Mouse (Mus musculus): ENCODE measurements around the gene Clptm1. TPM values are rescaled to one million over a fixed set of nuclear protein-coding genes. Genes with fewer than 3 reads are reported as not detected.

Clptm1 gene
- polyA plus RNA-seq, 1 experiment from 2014 or later = 92.6 TPM

GRCm38 (mm10) chr7:19651063-19651786, 13.6 kb downstream of the Clptm1 start:
- H3K9ac ChIP-seq (replicated peaks) = no peak overlapping the region
- H3K9me3 ChIP-seq = no peaks in the 10 kb centered on the region
- no peaks in the 10 kb centered on the region for H3K27me3 ChIP-seq
- no peak overlapping the region for H3K4me3 ChIP-seq (replicated peaks)
- no peak overlapping the region for H3K27ac ChIP-seq
- WGBS = 93% methylated on average over 6 of the region's 6 CpGs
- no peaks in the 10 kb centered on the region for H3K4me1 ChIP-seq (replicated peaks)
- H3K36me3 ChIP-seq = peaks cover 89% of the 10 kb centered on the region
- ATAC-seq (ENCODE audit: insufficient number of reproducible peaks, insufficient read depth, low FRiP score, low TSS enrichment, low read depth) = no peak
- H3K4me2 ChIP-seq = no peak overlapping the region

DNA sequence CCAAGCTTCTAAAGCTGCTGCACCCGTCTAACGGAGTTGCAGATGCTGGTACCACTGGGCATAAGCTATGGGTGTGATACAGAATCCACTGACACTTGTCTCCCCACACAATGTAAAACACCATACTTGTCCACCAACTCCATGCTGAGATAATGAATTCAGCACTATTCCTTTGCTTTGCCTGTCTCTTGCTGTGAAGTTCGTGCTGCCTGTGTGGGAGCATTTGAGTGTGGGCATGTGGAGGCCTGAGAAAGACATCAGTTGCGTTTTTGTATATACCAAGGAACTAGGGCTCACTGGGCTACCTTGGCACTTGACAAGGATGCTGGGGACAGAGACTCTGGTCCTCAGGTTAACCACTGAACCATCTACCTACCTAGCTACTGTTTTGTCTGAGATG, 23.6 kb downstream of the Clptm1 start:
- peaks cover 98% of the 10 kb centered on the region for H3K36me3 ChIP-seq
- no peak overlapping the region for H3K27ac ChIP-seq
- WGBS = 88% methylated on average over 4 of the region's 4 CpGs
- ATAC-seq (ENCODE audit: insufficient number of reproducible peaks, insufficient read depth, low FRiP score, low TSS enrichment, low read depth) = no peak
- no peaks in the 10 kb centered on the region for H3K9me3 ChIP-seq
- no peaks in the 10 kb centered on the region for H3K27me3 ChIP-seq
- H3K4me1 ChIP-seq (replicated peaks) = no peaks in the 10 kb centered on the region
- no peak overlapping the region for H3K9ac ChIP-seq (replicated peaks)
- H3K4me2 ChIP-seq = no peak overlapping the region
- no peak overlapping the region for H3K4me3 ChIP-seq (replicated peaks)

DNA sequence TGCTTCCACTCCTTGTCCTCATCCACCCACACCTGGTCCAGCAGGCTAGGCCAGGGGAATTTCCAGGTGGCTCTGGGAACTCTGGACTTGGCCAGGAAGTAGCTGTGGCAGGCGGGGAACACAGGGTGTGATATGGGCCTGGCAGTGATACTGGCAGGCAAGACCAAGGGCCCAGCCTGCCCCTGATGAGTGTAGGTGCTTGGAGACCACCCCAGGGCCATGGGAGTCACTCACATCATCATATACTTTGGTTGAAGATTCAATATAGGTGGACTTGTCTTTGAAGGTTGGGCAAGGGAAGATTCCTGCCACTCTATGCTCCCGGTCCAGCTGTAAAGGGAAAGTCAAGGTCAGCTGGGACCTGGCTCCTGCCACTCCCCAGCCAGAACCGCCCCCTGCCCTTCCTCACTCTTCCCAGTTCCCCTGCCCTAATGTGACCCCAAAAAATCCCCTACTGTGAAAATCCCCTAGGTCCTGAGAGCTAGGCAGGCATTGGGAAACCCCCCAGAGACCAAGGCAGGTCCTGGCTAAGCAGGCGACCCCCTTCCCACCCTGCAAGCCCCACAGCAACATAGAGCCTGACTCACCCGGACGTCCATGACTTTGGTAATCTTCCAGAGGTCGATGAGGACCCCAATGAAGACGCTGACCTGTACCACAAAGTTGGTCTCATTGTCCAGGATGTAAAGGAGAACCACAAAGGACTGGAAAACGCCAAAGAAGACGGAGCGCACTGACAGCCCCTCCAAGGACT, 29.6 kb downstream of the Clptm1 start:
- H3K36me3 ChIP-seq = peaks cover 87% of the 10 kb centered on the region
- no peaks in the 10 kb centered on the region for H3K4me1 ChIP-seq (replicated peaks)
- no peak for ATAC-seq (ENCODE audit: insufficient number of reproducible peaks, insufficient read depth, low FRiP score, low TSS enrichment, low read depth)
- H3K9ac ChIP-seq (replicated peaks) = no peak overlapping the region
- WGBS = 90% methylated on average over 11 of the region's 11 CpGs
- no peaks in the 10 kb centered on the region for H3K27me3 ChIP-seq
- H3K9me3 ChIP-seq = no peaks in the 10 kb centered on the region
- no peak overlapping the region for H3K4me2 ChIP-seq
- no peak overlapping the region for H3K4me3 ChIP-seq (replicated peaks)
- no peak overlapping the region for H3K27ac ChIP-seq

DNA sequence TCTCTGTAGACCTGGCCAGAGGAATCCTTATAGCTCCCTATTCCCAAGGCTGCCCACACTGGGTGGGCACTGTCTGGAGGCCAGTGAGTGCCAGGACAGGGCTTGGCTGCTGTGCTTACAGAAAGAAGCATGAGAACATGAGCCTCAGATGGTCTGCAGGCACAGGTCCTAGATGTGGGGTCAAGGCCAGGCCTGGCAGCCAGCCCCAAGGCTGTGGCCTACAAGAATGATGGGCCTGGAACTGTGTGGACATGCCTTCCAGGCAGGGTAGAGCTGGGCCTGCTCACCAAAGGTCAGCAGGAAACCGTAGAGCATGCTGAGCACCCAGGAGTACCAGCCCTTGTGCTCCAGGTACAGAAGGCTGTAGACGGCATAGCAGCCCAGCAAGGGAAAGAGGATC, 30.2 kb downstream of the Clptm1 start:
- 0 out of 2 replicates have a peak, but pooled peaks cover under 1% of the 10 kb centered on the region for H3K4me1 ChIP-seq (replicated peaks)
- H3K9ac ChIP-seq (replicated peaks) = no peak overlapping the region
- no peak overlapping the region for H3K4me2 ChIP-seq
- ATAC-seq (ENCODE audit: insufficient number of reproducible peaks, insufficient read depth, low FRiP score, low TSS enrichment, low read depth) = no peak
- H3K36me3 ChIP-seq = peaks cover 81% of the 10 kb centered on the region
- H3K4me3 ChIP-seq (replicated peaks) = no peak overlapping the region
- no peaks in the 10 kb centered on the region for H3K9me3 ChIP-seq
- no peak overlapping the region for H3K27ac ChIP-seq
- no peaks in the 10 kb centered on the region for H3K27me3 ChIP-seq
- 93% methylated on average over 2 of the region's 2 CpGs for WGBS

GRCm38 (mm10) chr7:19633855-19634254, 31.0 kb downstream of the Clptm1 start:
- H3K36me3 ChIP-seq = peaks cover 73% of the 10 kb centered on the region
- H3K9ac ChIP-seq (replicated peaks) = no peak overlapping the region
- WGBS = 93% methylated on average over 15 of the region's 15 CpGs

GRCm38 (mm10) chr7:19633197-19633596, 31.6 kb downstream of the Clptm1 start:
- H3K4me2 ChIP-seq = no peak overlapping the region
- no peak overlapping the region for H3K4me3 ChIP-seq (replicated peaks)
- H3K4me1 ChIP-seq (replicated peaks) = 0 out of 2 replicates have a peak, but pooled peaks cover 2% of the 10 kb centered on the region
- H3K9me3 ChIP-seq = no peaks in the 10 kb centered on the region
- H3K9ac ChIP-seq (replicated peaks) = no peak overlapping the region
- H3K36me3 ChIP-seq = peaks cover 67% of the 10 kb centered on the region
- 90% methylated on average over 17 of the region's 17 CpGs for WGBS
- H3K27me3 ChIP-seq = no peaks in the 10 kb centered on the region
- no peak for ATAC-seq (ENCODE audit: insufficient number of reproducible peaks, insufficient read depth, low FRiP score, low TSS enrichment, low read depth)
- no peak overlapping the region for H3K27ac ChIP-seq

More at GRCm38 (mm10) chr7:19633855-19634254, 31.0 kb downstream of the Clptm1 start:
- H3K27ac ChIP-seq = no peak overlapping the region
- no peaks in the 10 kb centered on the region for H3K9me3 ChIP-seq
- H3K4me2 ChIP-seq = no peak overlapping the region
- 0 out of 2 replicates have a peak, but pooled peaks cover 2% of the 10 kb centered on the region for H3K4me1 ChIP-seq (replicated peaks)
- H3K4me3 ChIP-seq (replicated peaks) = no peak overlapping the region
- no peak for ATAC-seq (ENCODE audit: insufficient number of reproducible peaks, insufficient read depth, low FRiP score, low TSS enrichment, low read depth)
- H3K27me3 ChIP-seq = no peaks in the 10 kb centered on the region

GRCm38 (mm10) chr7:19632720-19633119, 32.1 kb downstream of the Clptm1 start:
- Histone ChIP-seq H3K36me3 (peaks cover 62% of the 10 kb centered on the region), H3K27me3 (no peaks in the 10 kb centered on the region), H3K27ac (no peak overlapping the region), H3K4me1 (replicated peaks) (0 out of 2 replicates have a peak, but pooled peaks cover 2% of the 10 kb centered on the region), H3K4me3 (replicated peaks) (no peak overlapping the region), H3K9ac (replicated peaks) (no peak overlapping the region), H3K4me2 (no peak overlapping the region), H3K9me3 (no peaks in the 10 kb centered on the region)
- ATAC-seq (ENCODE audit: insufficient number of reproducible peaks, insufficient read depth, low FRiP score, low TSS enrichment, low read depth) = no peak

DNA sequence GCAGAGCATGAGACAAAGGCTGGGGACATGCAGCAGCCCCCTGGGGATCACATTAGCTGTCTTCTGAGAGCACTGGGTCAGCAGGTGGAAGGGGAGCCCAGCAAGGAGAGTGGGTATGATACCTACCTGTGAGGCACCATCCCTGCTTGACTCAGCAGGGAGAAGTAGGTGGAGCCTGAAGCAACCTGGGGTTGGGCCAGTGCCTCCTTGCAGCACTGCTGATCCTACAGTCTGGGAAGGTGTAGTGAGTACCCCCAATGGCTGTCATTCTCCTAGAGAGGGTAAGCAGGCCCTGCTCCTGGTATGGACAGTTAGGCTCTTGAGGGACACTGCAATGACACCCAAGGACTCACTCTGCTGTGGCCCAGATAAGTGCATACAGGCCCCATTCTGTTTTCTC, 32.6 kb downstream of the Clptm1 start:
- Histone ChIP-seq H3K4me1 (replicated peaks) (0 out of 2 replicates have a peak, but pooled peaks cover 2% of the 10 kb centered on the region), H3K4me2 (no peak overlapping the region), H3K9me3 (no peaks in the 10 kb centered on the region), H3K9ac (replicated peaks) (no peak overlapping the region), H3K36me3 (peaks cover 58% of the 10 kb centered on the region), H3K4me3 (replicated peaks) (no peak overlapping the region), H3K27me3 (no peaks in the 10 kb centered on the region), H3K27ac (no peak overlapping the region)
- no peak for ATAC-seq (ENCODE audit: insufficient number of reproducible peaks, insufficient read depth, low FRiP score, low TSS enrichment, low read depth)

DNA sequence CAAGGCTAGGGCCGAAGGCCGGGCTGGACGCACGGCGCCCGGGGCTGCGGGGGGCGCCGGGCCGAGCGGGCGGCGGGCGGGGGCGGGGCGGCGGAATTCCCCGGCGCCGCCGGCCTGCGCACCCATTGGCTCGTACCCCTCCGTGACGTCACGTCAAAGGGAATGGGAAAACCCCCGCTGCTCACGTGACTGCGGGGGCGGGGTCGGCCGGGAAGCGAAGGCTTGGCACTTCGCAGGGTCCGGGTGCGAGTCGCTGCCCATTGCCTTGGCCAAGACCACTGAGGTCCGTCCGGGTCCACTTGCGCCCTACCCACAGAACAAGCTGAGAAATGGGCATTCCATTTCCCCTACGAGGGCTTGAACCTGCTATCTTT, 35.5 kb downstream of the Clptm1 start, which contains the start of gene Relb:
Gene Relb (minus strand): TSS at position 78 of the 374 bp plus-strand sequence.
- under 1% methylated on average over 34 of the region's 41 CpGs for WGBS
- peak; percentile 44 for ATAC-seq (ENCODE audit: insufficient number of reproducible peaks, insufficient read depth, low FRiP score, low TSS enrichment, low read depth)

GRCm38 (mm10) chr7:19628536-19629360, 36.1 kb downstream of the Clptm1 start:
- peak; percentile 88 for ATAC-seq (ENCODE audit: insufficient number of reproducible peaks, insufficient read depth, low FRiP score, low TSS enrichment, low read depth)
- Histone ChIP-seq H3K27me3 (no peaks in the 10 kb centered on the region), H3K4me3 (replicated peaks) (peak overlapping the region; percentile 78), H3K9ac (replicated peaks) (peak overlapping the region; percentile 57), H3K27ac (peak overlapping the region; percentile 80), H3K9me3 (no peaks in the 10 kb centered on the region), H3K4me1 (replicated peaks) (0 out of 2 replicates have a peak, but pooled peaks cover 2% of the 10 kb centered on the region), H3K4me2 (peak overlapping the region; percentile 84), H3K36me3 (peaks cover 22% of the 10 kb centered on the region)
- WGBS = 1% methylated on average over 57 of the region's 57 CpGs

More for the DNA sequence above, 35.5 kb downstream of the Clptm1 start, which contains the start of gene Relb:
- Histone ChIP-seq H3K4me1 (replicated peaks) (0 out of 2 replicates have a peak, but pooled peaks cover 2% of the 10 kb centered on the region), H3K9ac (replicated peaks) (peak within 1 kb of the TSS; percentile 57), H3K36me3 (peaks cover 28% of the 10 kb centered on the region), H3K4me2 (peak within 1 kb of the TSS; percentile 84), H3K9me3 (no peaks in the 10 kb centered on the region), H3K4me3 (replicated peaks) (peak within 1 kb of the TSS; percentile 78), H3K27ac (peak within 1 kb of the TSS; percentile 80), H3K27me3 (no peaks in the 10 kb centered on the region)

DNA sequence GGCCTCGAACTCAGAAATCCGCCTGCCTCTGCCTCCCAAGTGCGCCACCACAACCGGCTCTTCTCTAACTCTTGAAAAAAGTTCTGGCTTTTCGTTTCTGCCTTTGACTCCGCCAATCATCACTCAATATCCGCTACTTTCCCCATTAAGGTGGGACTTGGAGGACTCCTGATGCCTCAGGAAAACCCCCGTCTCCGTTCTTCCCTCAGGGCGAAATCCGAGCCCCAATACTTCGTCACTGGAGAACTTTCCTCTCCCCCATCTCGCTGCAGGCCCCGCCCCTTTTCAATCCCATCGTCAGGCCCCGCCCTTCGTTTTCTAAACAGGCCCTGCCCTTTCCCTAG, 36.7 kb downstream of the Clptm1 start:
- no peak for ATAC-seq (ENCODE audit: insufficient number of reproducible peaks, insufficient read depth, low FRiP score, low TSS enrichment, low read depth)
- peak overlapping the region; percentile 80 for H3K27ac ChIP-seq
- no peaks in the 10 kb centered on the region for H3K27me3 ChIP-seq
- 0 out of 2 replicates have a peak, but pooled peaks cover 2% of the 10 kb centered on the region for H3K4me1 ChIP-seq (replicated peaks)
- H3K9me3 ChIP-seq = no peaks in the 10 kb centered on the region
- peak overlapping the region; percentile 84 for H3K4me2 ChIP-seq
- 14% methylated on average over 17 of the region's 17 CpGs for WGBS
- peak overlapping the region; percentile 78 for H3K4me3 ChIP-seq (replicated peaks)
- no peak overlapping the region for H3K9ac ChIP-seq (replicated peaks)
- H3K36me3 ChIP-seq = peaks cover 16% of the 10 kb centered on the region

Data from limb, embryonic 12.5 days (tissue).